Mouse (Mus musculus): ENCODE measurements around the gene Ndufb2.
A peak's percentile ranks its signal among the peaks of the same experiment; 100 is the strongest.

Ndufb2 gene

DNA sequence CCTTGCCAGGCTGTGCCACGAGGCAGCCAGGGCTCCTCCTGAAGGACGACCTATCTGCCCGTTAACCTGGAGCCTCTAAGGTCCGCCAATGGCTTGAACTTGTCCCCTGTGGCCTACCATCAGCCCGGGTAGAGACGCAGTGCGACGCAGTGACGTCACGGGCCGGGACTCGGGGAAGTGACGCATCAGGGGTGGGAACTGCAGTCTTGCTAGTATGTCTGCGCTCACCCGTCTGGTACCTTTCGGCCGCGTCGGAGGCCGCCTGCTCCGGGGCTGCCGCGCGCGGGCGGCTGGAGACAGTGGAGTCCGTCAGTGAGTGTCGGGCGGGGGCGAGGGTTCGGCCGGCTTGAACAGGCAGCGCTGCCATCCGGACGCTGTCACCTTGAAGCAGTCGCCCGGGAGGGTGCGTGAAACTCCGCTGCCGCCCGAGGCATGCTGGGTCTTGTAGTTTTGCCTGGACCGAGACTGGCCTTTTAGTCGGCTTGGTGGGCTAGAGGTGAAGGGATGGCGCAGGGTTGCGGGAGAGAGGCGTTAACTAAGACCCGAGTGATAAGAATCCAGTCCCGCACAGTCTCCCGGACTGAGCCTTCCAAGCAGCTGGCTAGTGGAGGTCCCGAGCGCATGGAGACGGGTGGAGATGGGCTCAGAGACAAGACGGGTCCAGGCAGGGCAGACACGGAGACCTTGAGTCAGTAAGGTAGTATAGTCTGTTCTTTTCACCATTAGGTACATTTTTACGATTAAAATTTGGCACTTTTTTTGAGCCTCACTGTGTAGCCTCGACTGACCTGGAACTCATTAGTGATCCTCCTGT is at the start of gene Ndufb2:
Gene Ndufb2, plus strand, starts transcription at position 174 of the 814 bp plus-strand sequence.
- peak; percentile 96 for DNase-seq

DNA sequence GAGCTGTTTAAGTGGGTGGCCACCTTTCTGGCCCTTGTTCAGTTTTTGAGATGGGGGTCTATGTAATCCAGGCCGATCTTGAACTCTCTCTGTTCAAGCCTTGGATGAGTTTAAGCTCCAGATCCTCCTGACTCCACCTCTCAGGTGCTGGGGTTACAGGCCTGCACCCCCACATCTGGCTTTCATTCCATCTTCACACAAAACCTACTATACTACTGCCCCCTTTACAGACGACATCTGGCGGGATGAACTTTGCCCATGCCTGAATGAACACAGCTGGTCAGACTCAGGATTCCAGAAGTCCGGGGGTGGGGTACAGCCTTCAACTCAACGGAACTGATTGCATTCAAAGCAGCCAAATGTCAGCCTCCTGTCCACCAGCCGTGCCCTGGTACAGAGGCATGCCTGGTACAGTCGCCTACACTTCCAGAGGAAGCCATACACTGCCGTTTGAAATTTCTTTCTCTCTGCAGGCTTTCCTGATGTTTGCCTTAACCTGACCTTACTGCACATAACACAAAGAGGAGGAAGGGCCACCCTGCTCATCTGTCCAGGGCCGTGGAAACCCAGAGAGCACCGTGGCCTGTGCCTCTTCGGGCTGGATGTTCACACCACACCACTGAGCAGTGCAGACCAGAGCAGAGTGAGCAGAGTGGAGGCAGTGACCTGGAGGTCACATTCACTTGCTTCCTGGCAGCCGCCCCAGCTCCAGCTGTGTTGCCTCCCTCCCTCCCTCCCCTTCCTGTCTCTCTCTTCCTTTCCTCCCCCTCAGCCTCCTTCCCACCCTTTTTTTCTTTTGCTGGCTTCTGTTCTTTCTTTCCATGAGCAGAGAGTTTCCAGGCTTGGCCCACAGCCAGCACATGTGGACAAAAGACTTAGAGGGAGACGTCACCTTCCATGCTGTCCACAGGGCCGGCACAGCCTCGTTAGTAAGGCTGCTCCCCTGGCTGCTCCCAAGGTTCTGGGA is 49.5 kb upstream of the Ndufb2 start:
- DNase-seq: no peak

DNA sequence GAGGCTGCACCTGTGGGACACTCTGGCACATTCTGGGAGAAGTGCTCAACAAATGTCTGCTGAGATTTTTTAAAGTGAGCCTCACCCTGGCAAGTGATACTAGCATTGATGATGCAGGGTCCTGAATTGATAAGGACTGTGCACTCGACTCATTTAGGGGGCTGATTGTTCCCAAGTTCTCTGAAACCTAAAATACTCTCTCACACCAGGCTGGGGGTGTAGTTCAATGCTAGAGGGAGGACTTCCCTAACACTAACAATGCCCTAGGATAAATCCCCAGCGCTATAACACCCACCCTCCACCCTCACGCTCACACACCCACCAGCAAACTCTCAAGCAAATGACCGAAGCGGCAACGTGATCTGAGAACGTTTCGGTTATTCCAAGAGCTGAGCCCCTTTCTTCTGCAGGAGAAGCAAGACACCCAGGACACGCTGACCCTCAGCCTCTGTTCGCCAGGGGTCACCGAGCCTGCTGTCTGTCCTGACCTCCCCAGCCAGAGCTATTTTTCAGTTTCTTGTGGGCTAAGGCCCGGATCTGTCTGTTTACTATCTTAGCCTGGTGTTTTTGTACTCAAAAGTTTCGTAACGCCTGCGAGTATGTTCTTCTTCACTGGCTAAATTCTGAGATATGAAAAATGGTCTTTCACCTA is 48.5 kb upstream of the Ndufb2 start:
- no peak for DNase-seq

DNA sequence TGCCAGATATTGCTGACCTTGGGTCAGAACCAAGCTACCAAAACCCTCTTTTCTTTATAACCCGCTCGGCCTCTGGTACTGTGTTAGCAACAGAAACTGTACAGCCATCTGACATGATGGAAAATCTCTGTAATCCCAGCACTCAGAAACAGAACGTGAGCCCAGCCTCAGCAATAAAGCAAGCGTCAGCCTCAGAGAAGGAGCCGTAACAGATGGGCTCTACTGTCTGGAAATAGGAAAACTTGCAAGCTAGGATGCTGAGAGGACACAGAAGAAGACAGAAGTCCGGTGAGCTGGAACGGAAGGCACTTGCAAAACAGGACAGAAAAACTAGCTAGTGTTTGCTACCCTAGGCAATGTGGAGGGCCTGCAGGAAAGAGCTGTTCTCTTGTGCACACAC is 46.9 kb upstream of the Ndufb2 start:
- no peak for DNase-seq

DNA sequence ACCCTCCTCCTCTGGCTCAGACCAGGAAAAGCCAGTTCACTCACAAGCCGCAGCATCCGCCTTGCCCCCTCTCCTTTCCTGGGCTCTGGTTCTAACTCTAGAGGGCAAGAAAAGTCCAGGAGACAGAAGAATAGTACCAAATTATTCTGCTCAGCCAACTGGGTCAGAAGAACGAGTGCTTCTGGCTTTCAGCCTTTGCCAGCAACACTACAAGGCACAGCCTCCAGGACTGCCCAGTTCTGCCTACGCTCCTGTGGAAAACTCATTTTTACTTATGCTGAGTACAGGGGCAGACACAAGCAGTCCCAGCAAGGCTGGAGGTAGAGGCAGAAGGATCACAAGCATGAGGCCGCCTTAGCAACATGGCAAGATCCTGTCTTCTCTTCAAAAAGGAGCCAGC is 44.3 kb upstream of the Ndufb2 start:
- no peak for DNase-seq

DNA sequence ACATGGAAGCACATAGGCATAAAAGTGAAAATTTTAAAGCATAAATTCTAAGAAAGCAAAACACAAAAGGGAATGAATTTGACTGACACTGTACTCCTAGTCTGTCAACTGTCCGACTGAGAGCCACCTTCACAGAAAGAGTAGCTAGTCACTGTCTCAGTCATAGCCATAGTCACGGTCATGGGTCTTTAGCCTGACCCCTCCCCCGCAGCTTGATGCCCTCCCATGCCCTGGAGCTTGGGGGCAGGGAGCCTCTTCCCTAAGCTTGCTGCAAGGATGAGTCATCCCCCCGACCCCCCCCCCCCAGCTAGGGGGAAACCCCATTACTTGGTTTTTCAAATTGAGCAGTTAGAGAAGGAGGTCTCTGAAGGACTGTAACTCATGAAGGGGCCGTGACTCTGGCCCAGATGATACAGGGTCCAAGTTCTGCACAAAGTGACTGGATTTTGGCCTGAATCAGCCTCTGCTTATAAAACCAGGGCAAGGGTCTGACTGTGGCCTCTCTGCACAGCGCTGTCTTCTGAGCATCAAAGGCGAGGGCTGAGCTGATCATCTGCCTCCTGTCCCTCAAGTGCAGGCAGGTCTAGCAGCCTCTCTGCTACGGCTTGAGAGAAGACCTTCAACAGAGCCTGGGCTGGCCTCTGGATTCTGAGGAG is 40.3 kb upstream of the Ndufb2 start:
- no peak for DNase-seq

DNA sequence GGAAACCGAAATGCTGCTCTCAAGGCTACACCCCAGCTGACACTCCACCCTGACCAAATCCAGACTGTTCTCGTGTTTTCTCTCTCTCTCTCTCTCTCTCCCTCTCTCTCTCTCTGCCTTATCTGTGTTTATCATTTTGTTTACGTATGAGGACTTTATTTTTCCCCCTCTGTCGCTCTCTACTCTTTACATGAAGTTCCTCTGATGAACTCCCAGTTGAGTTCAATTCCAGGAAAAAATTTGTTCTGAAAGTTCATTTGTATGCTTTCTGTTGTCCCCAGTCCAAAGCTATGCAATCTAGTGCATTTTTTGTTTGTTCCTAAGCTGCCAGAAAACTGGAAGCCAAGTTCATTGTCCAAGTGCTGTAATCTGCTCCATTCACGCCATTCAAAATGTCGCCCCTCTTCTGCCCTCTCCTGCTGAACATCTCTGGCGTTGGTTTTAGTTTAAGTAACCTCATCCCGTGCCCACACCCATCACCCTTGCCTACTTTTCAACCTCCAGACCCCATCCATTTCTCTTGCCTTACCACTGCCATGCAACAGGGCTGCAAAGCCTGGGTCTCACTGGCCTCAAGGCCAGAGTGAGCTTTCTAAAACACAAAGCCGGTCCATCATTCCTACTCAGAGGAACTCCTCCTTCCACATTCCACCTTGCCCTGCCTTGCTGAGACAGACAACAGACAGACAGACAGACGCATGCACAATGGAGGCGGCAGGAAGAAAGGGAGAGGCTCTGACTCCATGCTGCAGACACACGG is 37.3 kb upstream of the Ndufb2 start:
- DNase-seq: no peak

DNA sequence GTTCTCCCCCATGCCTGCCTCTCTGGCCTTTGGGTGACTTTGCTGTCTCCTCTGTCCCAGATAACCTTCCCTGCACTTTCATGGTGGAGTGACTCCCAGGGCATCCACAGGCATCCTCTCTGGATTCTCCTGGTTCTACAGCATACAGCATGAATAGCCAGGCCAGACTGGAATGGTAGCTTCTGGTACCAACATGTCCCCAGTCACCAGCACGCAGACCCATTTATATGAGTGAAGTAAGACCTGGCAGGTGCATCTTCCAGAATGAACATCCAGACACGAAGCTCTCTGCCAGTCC is 36.8 kb upstream of the Ndufb2 start:
- no peak for DNase-seq

DNA sequence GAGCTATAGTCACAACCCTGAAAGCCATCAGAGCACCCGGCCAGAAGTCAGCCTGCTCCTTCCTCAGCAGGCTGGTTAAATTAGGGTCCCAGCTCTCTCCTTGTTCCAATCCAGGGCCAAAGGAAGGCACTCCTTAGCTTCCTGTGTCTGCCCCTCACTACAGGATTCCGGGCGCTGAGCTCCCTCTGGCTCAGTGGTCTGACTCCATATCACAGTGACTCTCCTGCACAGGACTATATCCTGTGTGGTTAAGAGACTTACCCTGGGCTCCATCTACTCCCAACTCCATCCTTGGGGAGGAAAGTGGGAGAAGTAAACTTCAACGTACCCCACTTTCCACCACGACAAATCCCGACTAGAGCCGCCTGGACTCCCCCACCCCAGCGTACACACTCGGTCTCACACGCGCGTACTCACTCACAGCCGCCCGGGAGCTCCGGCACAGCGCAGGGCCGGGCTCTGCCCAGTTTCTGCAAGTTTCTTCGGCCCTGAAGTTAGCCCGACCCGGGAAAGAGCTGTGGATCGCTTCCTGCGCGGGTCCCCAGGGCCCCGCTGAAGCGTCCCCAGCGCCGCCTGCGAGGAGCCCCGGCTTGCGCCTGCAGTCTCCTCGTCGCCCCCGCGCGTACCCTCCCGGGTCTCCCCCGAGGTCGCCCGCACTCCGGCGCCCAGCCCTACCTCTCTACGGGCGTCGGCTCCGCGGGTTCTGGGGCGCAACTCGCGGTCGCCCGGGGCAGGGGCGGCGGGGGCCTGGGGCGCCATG is 35.3 kb upstream of the Ndufb2 start:
- no peak for DNase-seq

DNA sequence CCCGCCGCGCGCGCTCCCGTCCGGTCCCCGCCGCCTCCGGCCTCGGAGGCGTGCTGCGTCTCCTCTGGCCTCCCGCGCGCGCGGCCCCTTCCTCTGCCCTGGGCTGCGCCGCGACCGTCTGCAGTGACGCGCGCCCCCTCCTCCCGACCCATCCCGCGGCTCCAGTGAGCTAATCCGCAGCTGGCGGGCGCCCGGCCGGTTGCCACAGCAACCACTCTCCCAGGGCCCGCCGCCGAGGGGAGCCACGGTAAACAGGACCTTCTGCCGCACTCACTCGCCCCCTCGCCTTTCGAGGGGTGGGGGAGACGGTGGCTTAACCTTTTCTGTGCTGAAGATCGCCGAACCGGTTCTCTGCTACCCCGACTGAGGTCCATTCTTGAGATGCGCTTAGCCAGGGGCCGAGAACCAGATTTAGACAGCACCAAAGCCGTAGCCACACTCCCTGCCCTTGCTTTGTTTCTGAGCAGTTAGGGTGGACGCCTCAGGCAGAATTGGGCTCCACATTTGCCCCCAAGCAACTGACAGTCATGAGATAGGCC is 34.6 kb upstream of the Ndufb2 start, which contains the start of gene Dennd2a:
Gene Dennd2a, minus strand, starts transcription at position 145 of the 539 bp plus-strand sequence.
- peak; percentile 59 for DNase-seq

DNA sequence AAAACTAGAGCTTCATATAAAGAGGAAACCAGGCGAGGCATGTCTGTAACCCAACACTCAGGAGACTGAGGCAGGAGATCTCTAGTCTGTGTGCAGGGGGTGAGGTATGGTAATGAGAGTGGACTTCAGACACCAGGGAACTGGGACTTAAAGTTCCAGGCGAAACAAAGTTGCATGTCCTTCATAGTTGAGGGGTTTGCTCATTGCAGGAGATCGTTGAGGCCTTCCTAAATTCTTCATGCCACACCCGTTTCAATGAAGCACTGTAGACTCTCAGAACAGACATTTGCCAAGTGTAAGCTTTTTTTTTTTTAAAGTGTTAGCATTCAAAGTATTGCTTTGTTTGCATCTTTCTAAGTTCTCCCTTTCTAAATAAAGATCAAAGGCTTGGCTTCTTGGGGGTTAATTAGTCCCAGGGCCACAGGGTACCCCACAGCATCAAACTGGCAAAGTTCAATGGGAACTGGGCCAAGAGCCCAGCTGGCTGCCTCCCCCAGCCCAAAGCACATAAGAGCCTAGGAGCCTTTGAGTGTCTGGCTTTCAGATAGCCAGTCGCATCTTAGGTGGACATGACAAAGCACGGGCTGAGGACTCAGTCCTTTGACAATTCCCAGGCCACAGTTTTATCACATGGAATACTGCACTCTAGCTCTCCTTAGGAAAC is 33.0 kb upstream of the Ndufb2 start:
- DNase-seq: no peak

DNA sequence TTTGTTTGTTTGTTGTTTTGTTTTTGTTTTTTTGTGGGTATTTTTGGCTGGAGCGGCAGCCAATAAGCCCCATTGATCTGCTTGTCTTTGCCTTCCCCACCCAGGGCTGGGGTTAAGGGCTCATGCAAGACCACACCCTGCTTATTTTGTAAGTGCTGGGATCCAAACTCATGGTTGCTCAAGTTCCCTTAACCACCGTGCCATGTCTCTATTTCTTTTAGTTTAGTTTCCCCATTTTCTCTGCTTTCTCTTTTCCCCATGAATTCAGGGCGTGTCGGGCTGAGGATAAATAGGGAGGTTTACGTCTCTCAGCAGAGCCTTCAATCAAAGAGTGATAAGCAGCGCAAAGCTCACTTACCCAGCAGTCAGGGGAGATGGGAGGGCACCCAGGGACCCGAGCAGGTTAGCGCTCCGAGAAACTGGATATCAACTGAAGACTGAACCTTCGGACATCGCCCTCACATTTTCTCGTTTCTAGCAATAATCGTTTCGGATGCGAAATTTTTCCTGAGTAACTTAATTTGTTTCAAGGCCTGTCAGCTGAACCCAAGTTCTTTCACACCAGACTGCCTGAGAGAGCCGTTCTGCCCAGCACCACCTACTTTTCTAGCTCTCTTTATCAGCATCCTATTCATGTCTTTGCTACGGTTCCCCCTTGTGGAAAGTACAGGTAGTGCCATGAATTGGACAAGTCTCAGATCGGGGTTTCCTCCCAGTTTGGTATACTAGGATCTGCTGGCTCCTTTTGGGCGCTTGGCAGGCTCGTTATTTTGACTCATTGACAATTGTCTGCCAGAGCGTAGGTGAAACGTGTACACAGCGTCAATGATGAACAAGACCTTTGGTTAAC is 30.0 kb upstream of the Ndufb2 start:
- peak; percentile 77 for DNase-seq

DNA sequence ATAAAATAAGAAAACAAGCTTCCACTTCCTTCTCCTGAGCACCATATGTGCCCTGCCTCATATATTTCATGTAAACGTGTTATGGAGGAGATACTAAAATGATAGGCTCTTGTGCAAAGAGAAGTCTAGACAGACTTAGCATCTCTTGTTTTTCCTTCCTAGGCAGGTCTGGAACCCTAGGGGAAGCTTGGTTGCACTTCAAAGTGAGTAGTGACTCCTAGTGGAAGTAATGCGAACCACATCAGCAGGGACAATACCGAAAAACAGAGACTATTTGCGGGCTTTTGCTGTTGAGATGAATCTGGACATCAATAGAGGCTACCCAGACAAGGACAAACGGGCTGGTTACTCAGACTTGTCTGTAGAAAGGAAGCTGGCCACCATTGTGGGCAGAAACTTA is 24.8 kb upstream of the Ndufb2 start:
- DNase-seq: no peak

DNA sequence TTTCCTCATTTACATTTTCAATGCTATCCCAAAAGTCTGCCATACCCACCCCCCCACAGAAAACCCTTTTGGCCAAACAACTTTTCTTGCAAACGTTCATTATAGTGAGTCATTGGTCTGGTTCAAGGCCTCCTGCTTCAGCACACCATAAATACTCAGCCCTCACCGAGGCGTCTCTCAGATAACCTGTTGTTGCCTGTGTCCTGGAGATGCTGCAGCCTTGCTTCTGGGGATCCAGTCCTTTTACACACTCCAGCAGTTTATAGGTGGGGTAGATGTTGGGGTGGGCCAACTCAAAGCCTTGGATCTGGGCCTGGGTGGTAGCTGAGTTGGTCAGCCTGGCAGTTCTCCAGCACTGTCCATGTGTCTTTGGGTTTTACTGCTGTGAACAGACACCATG is 21.9 kb upstream of the Ndufb2 start:
- no peak for DNase-seq

DNA sequence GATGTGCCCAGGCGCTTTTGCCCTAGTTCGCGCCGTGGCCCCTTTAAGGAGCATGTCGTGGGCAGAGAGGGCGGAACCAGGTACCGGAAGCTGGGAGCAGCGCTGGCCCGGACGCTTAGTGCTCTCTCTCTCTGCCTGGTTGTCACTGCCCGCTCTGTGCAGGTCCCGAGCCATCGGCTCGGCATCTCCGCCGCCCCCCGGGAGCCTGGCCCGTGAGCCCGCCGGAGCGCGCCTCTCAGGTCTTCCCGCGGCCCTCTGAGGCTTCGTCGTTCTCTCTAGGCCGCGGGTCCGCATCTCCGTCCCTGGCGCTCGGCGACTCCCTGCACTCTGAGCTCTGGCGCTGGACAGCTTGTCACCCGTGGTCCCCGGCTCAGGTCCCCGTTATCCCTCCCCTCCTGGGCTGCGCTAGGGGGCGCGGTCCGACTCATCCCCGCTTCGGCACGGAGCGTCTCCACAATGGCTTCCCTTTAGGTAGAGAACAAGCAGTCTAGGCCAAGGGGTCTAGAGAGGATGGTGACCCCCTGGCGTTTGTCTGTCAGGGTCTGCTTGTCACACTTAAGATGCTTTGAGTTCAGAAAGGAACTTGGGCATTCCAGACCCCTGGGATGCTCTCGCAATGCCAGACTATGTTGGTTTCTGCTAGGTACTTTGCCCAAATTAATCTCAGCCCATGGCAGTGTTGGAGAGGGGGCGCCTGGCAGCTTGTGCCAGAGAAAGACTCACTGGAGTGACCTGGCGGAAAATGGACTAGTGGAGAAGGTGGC is 18.4 kb upstream of the Ndufb2 start, which contains the start of gene Adck2:
Gene Adck2, plus strand, starts transcription at position 83 of the 764 bp plus-strand sequence.
- peak; percentile 85 for DNase-seq

DNA sequence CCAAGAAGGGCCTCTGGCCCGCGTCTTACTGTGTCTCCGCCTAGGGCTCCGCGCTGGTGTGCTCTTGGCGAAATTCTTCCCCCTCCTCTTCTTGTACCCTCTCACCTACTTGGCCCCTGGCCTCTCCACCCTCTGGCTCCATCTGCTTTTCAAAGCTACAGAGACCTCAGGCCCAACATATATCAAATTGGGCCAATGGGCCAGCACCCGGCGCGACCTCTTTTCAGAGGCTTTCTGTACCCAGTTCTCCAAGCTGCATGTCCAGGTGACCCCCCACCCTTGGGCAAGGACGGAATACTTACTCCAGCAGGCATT is 17.9 kb upstream of the Ndufb2 start:
- no peak for DNase-seq

DNA sequence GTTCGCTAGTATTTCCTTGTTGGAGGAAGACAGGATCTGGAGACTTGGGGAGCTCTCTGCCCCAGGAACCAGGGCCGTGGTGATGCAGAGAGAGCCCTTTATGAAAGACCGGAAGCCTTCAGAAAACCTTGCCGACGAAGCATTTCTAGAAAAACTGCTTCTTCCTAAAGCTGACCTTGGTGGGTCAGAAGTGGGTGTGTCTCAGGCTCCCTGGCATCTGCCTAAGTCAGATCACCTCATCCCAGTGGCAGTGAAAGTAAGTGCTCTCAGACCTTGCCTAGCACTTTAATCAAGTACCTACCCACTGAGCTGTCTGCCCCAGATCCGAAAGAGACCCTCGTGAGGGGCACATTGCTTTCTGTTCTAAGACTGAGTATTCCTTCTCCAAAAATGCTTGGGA is 17.4 kb upstream of the Ndufb2 start:
- no peak for DNase-seq

DNA sequence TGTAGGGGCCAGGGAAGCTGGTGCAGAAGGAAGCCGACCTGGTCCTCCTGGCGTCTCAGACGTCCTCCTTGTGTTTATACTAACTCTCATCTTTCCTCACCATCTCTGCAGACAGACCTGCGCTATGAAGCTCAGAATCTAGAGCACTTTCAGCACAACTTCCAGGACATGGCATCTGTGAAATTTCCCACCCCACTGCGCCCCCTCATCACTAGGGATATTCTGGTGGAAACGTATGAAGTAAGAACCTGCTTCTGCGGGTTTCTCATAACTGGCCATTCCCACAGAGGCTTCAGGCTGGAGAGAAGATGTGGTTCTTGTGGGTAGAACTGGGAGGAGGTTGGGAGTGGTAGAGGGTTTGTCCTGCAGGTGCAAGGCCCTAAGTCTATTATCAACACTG is 12.8 kb upstream of the Ndufb2 start:
- DNase-seq: no peak

DNA sequence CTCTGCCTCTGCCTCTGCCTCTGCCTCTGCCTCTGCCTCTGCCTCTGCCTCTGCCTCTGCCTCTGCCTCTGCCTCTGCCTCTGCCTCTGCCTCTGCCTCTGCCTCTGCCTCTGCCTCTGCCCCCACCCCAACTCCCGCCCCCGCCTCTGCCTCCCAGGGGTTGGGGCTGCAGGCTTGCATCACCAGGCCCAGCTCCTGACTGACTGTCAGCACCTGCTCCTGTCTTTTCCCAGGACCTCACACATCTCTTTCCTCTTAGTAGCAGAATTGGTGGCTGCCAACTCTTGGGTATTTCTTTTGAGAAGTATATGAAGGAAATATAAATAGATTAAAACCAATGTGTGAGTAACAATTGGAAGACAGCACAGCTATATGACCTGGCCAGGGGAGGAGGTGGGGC is 11.8 kb upstream of the Ndufb2 start:
- DNase-seq: no peak

Data from cerebellum, adult 11-12 months (tissue).